17 mouse cellular contexts compared by ENCODE assay signal in genomic region chr8:96340702-96341101, GRCm38 (mm10).
"Had no signal": no experiment of that assay in that cellular context is flagged by ENCODE, and none has a peak within 500 bp of the region (broad histone marks: within the 10 kb centered on the region; RNA-seq: fewer than 3 reads in every experiment).

No protein-coding gene starts in this region.

- ATAC-seq: hindbrain, postnatal 0 days; intestine, embryonic 16.5 days; liver, embryonic 12.5 days had no signal

- DNase-seq: gastrocnemius, postnatal 14 days; gastrocnemius, postnatal 36 days; heart, adult 11 months; heart, adult 2 months; heart, postnatal 14 days; heart, postnatal 36 days; kidney, adult 11 months; kidney, adult 2 months; kidney, adult 9 months; kidney, postnatal 14 days; kidney, postnatal 36 days; layer of hippocampus, adult 9-11 months; layer of hippocampus, postnatal 36 days; lung, adult 18-20 months had no signal
